Mouse (Mus musculus) left cerebral cortex, adult 18-20 months (tissue): Measurements from ENCODE around the gene Trim12a. TPM values are rescaled to one million over a fixed set of nuclear protein-coding genes. Genes with fewer than 3 reads are reported as not detected.

Source experiments
- total RNA-seq, 2 experiments: library from RNA; stranded (reverse); gene quantifications; 2 replicates each; pipeline ENCODE4 v1.2.3; 2021

Gene Trim12a
- total RNA-seq, 2 experiments from 2014 or later: 2.2 to 2.6 TPM

Other genes starting within 250 kb of the Trim12a start
- gene Olfr644, start 243.6 kb downstream of the Trim12a start, total RNA-seq: not detected
- not detected for gene Olfr645, start 230.0 kb downstream of the Trim12a start, total RNA-seq
- not detected for gene Olfr646, start 210.6 kb downstream of the Trim12a start, total RNA-seq
- gene Ubqln5, start 185.6 kb downstream of the Trim12a start, total RNA-seq: not detected
- gene Olfr643, start 178.1 kb downstream of the Trim12a start, total RNA-seq: not detected
- gene Ubqln3, start 172.2 kb downstream of the Trim12a start, total RNA-seq: not detected
- not detected for gene Ubqlnl, start 164.9 kb downstream of the Trim12a start, total RNA-seq
- gene Olfm5, start 150.6 kb downstream of the Trim12a start, total RNA-seq: not detected
- gene Olfr648, start 132.1 kb downstream of the Trim12a start, total RNA-seq: under 1 TPM; 0.21 to 0.26 TPM
- gene Olfr649, start 119.5 kb downstream of the Trim12a start, total RNA-seq: not detected
- not detected for gene Trim6, start 96.7 kb downstream of the Trim12a start, total RNA-seq
- gene Trim34a, start 71.0 kb downstream of the Trim12a start, total RNA-seq: 1 to 10 TPM in 1 of 2 experiments, under 1 TPM in 1; 1.00 to 1.3 TPM
- under 1 TPM; 0.37 to 0.63 TPM for gene Trim5, start 27.4 kb downstream of the Trim12a start, total RNA-seq
- gene Trim34b, start 14.0 kb upstream of the Trim12a start, total RNA-seq: not detected
- gene Trim12c, start 37.9 kb upstream of the Trim12a start, total RNA-seq: 1 to 10 TPM; 1.7 TPM
- under 1 TPM in 1 of 2 experiments, not detected in 1; 0.14 TPM for gene Trim30b, start 54.4 kb upstream of the Trim12a start, total RNA-seq
- not detected for gene Trim30c, start 85.4 kb upstream of the Trim12a start, total RNA-seq
- 1 to 10 TPM in 1 of 2 experiments, under 1 TPM in 1; 0.67 to 1.0 TPM for gene Trim30a, start 149.7 kb upstream of the Trim12a start, total RNA-seq
- gene Trim30d, start 192.4 kb upstream of the Trim12a start, total RNA-seq: under 1 TPM; 0.59 to 0.88 TPM
- gene Olfr651, start 234.7 kb upstream of the Trim12a start, total RNA-seq: not detected
- not detected for gene Olfr652, start 245.4 kb upstream of the Trim12a start, total RNA-seq